Mouse (Mus musculus) testis, adult 2 months (tissue): ENCODE results near the gene Ppp1r9a.

Experiments used
- CTCF ChIP-seq: fragments of 200-500 bp; IDR thresholded peaks from 2 replicates; pipeline ENCODE4 v1.5.1; 2012; ENCODE audit warnings: low read depth, mild to moderate bottlenecking, inconsistent platforms, low read length, moderate library complexity; ENCODE audit not compliant: control insufficient read depth, insufficient read depth, insufficient replicate concordance
- POLR2A ChIP-seq: fragments of 200-500 bp; IDR thresholded peaks from 2 replicates; pipeline ENCODE4 v1.6.1; 2012; ENCODE audit warnings: low read depth, mild to moderate bottlenecking, inconsistent platforms, low read length, moderate library complexity; ENCODE audit not compliant: control insufficient read depth

DNA sequence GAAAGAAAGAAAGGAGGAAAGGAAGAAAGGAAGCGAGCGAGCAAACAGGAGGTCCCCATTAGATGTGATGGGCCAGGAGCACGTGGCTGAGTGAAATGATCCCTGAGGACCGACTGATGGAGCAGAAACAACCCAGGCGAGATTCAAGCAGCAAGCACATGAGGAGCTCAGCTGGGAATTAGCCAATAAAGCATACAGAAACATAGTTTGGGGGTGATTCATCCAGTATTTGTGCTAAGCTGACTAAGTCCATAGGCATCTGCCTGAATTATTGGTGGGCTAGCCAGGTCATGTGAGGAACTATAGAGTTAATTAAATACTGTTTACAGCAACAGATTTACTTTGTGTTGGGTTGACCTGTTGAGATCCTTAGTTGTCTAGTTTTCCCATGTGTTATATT, 277.9 kb downstream of the Ppp1r9a start:
- TF ChIP-seq CTCF, result no peak
- no peak for TF ChIP-seq POLR2A
